20 mouse cellular contexts compared by ENCODE assay signal in the genomic region with DNA sequence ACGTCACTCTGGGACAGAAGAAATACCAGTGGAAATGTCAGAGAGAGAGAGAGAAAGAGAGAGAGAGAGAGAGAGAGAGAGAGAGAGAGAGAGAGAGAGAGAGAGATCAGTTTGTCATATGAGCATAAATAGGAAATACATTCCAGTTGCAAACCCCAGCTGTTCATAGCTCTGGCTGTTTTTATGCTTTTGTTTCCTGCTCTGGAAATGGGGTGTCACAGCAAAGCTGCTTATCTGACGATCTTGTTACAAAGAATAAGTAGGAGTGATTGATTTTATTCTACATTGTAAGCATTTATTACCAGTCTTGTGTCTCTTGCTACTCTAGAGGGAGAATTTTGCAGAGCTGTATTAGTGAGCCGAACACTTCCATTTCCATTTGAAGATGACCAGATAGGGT.
"Had no signal": no experiment of that assay in that cellular context is flagged by ENCODE, and none has a peak within 500 bp of the region (broad histone marks: within the 10 kb centered on the region; RNA-seq: fewer than 3 reads in every experiment).

No protein-coding gene starts in this region.

- ATAC-seq: intestine, postnatal 0 days; midbrain, embryonic 13.5 days; midbrain, embryonic 16.5 days had no signal

- H3K4me3 ChIP-seq: left cerebral cortex, adult 2 months; limb, embryonic 12.5 days; liver, embryonic 13.5 days; megakaryocyte, embryonic 14.5 days; midbrain, embryonic 10.5 days; midbrain, embryonic 13.5 days; myocyte; neural tube, embryonic 13.5 days; stomach, embryonic 15.5 days had no signal

- H3K9ac ChIP-seq: limb, embryonic 12.5 days; liver, embryonic 13.5 days; midbrain, embryonic 13.5 days; neural tube, embryonic 13.5 days; stomach, embryonic 15.5 days had no signal

- H3K27ac ChIP-seq: left cerebral cortex, adult 2 months; liver, embryonic 13.5 days; midbrain, embryonic 10.5 days; midbrain, embryonic 13.5 days; neural tube, embryonic 13.5 days; stomach, embryonic 15.5 days had no signal

- H3K9me3 ChIP-seq: limb, embryonic 12.5 days; liver, embryonic 13.5 days; megakaryocyte, embryonic 14.5 days; midbrain, embryonic 10.5 days; midbrain, embryonic 13.5 days; neural tube, embryonic 13.5 days; stomach, embryonic 15.5 days had no signal

- H3K27me3 ChIP-seq: limb, embryonic 12.5 days; liver, embryonic 13.5 days; megakaryocyte, embryonic 14.5 days; midbrain, embryonic 13.5 days; neural tube, embryonic 13.5 days; stomach, embryonic 15.5 days had no signal

- DNase-seq: kidney, adult 8-10 months; kidney, postnatal 10 days; kidney, postnatal 36 days; layer of hippocampus, postnatal 36 days; liver, embryonic 13.5 days; lung, adult 2 months; retina, postnatal 1 day; right cerebral cortex, postnatal 25 days; spleen, adult 18-20 months; thymus, postnatal 25 days had no signal

- H3K4me2 ChIP-seq: limb, embryonic 12.5 days; liver, embryonic 13.5 days; midbrain, embryonic 13.5 days; neural tube, embryonic 13.5 days; stomach, embryonic 15.5 days had no signal

- H3K36me3 ChIP-seq: limb, embryonic 12.5 days; liver, embryonic 13.5 days; midbrain, embryonic 10.5 days; midbrain, embryonic 13.5 days; neural tube, embryonic 13.5 days; stomach, embryonic 15.5 days had no signal

- H3K4me1 ChIP-seq: liver, embryonic 13.5 days; megakaryocyte, embryonic 14.5 days; midbrain, embryonic 10.5 days; midbrain, embryonic 13.5 days; stomach, embryonic 15.5 days had no signal
